Mouse (Mus musculus): ENCODE measurements around the gene Nxpe4. TPM values are rescaled to one million over a fixed set of nuclear protein-coding genes. Genes with fewer than 3 reads are reported as not detected.
"Not testable (repeated sequence)": the region's sequence is repeated elsewhere in the genome, so short reads cannot be mapped to it uniquely, and the experiment has no call there.

Nxpe4 gene
- polyA plus RNA-seq (2014; fragmentation: Nextera tagmentation; extraction: Ambion mirVana) = 7.8 and 7.9 TPM in 2 replicates

- Histone ChIP-seq H3K36me3 (ENCODE audit: control insufficient read depth, insufficient read depth, low read length) (no peaks in the 10 kb centered on the region), H3K9me3 (ENCODE audit: control insufficient read depth, low read length) (no peaks in the 10 kb centered on the region), H3K27me3 (ENCODE audit: control insufficient read depth, insufficient read depth, low read length) (no peaks in the 10 kb centered on the region), H3K4me2 (ENCODE audit: low read depth, low read length, severe bottlenecking) (peak within 1 kb of the TSS; percentile 58), H3K9ac (ENCODE audit: low read length) (peak within 1 kb of the TSS; percentile 55), H3K4me1 (replicated peaks; ENCODE audit: control insufficient read depth, insufficient read depth, low read length) (no peaks in the 10 kb centered on the region; the same call in 1 of the 2 replicates), H3K27ac (ENCODE audit: low read depth, low read length) (no peak within 1 kb of the TSS), H3K4me3 (ENCODE audit: low read depth, low read length) (peak within 1 kb of the TSS; percentile 42)
- ATAC-seq (replicated peaks; ENCODE audit: low FRiP score) = peak; percentile 60; the same call in 1 of the 2 replicates
- peak; percentile 83 for DNase-seq (ENCODE audit: low spot score)
- 32% methylated on average over 12 of the region's 12 CpGs for WGBS
Observed at GRCm38 (mm10) chr9:48161505-48162192, at the start of gene Nxpe4. Nxpe4 (plus strand) TSS chr9:48162023.

- H3K4me3 ChIP-seq (ENCODE audit: low read depth, low read length) = no peak overlapping the region
- no peaks in the 10 kb centered on the region for H3K4me1 ChIP-seq (replicated peaks; ENCODE audit: control insufficient read depth, insufficient read depth, low read length)
- WGBS = 29% methylated on average over 3 of the region's 3 CpGs
- no peaks in the 10 kb centered on the region for H3K36me3 ChIP-seq (ENCODE audit: control insufficient read depth, insufficient read depth, low read length)
- DNase-seq (ENCODE audit: low spot score) (no peak), ATAC-seq (replicated peaks; ENCODE audit: low FRiP score) (no peak)
- no peak overlapping the region for H3K27ac ChIP-seq (ENCODE audit: low read depth, low read length)
- no peak overlapping the region for H3K4me2 ChIP-seq (ENCODE audit: low read depth, low read length, severe bottlenecking)
- no peaks in the 10 kb centered on the region for H3K9me3 ChIP-seq (ENCODE audit: control insufficient read depth, low read length)
- H3K27me3 ChIP-seq (ENCODE audit: control insufficient read depth, insufficient read depth, low read length) = peaks cover 3% of the 10 kb centered on the region
- H3K9ac ChIP-seq (ENCODE audit: low read length) = no peak overlapping the region
Observed at GRCm38 (mm10) chr9:48126815-48127214, 35.0 kb upstream of the Nxpe4 start.

- Histone ChIP-seq H3K4me2 (ENCODE audit: low read depth, low read length, severe bottlenecking) (no peak overlapping the region), H3K4me3 (ENCODE audit: low read depth, low read length) (no peak overlapping the region), H3K27me3 (ENCODE audit: control insufficient read depth, insufficient read depth, low read length) (peaks cover 72% of the 10 kb centered on the region), H3K36me3 (ENCODE audit: control insufficient read depth, insufficient read depth, low read length) (no peaks in the 10 kb centered on the region), H3K9me3 (ENCODE audit: control insufficient read depth, low read length) (no peaks in the 10 kb centered on the region), H3K4me1 (replicated peaks; ENCODE audit: control insufficient read depth, insufficient read depth, low read length) (peaks cover 3% of the 10 kb centered on the region; the same call in 1 of the 2 replicates), H3K27ac (ENCODE audit: low read depth, low read length) (no peak overlapping the region), H3K9ac (ENCODE audit: low read length) (no peak overlapping the region)
- no peak for ATAC-seq (replicated peaks; ENCODE audit: low FRiP score)
- 45% methylated on average over 3 of the region's 3 CpGs for WGBS
- DNase-seq (ENCODE audit: low spot score) = no peak
Observed at GRCm38 (mm10) chr9:48137507-48137906, 24.3 kb upstream of the Nxpe4 start.

GRCm38 (mm10) chr9:48140485-48141411 lies 21.1 kb upstream of the Nxpe4 start:
- Histone ChIP-seq H3K9ac (ENCODE audit: low read length) (no peak overlapping the region), H3K4me3 (ENCODE audit: low read depth, low read length) (no peak overlapping the region), H3K36me3 (ENCODE audit: control insufficient read depth, insufficient read depth, low read length) (no peaks in the 10 kb centered on the region), H3K27ac (ENCODE audit: low read depth, low read length) (no peak overlapping the region), H3K27me3 (ENCODE audit: control insufficient read depth, insufficient read depth, low read length) (peaks cover 78% of the 10 kb centered on the region), H3K4me1 (replicated peaks; ENCODE audit: control insufficient read depth, insufficient read depth, low read length) (peaks cover 3% of the 10 kb centered on the region; the same call in 1 of the 2 replicates), H3K9me3 (ENCODE audit: control insufficient read depth, low read length) (no peaks in the 10 kb centered on the region), H3K4me2 (ENCODE audit: low read depth, low read length, severe bottlenecking) (no peak overlapping the region)
- DNase-seq (ENCODE audit: low spot score) (peak; percentile 74), ATAC-seq (replicated peaks; ENCODE audit: low FRiP score) (peak; percentile 80)
- WGBS = 8% methylated on average over 8 of the region's 8 CpGs

- Histone ChIP-seq H3K27me3 (ENCODE audit: control insufficient read depth, insufficient read depth, low read length) (peaks cover 73% of the 10 kb centered on the region), H3K4me3 (ENCODE audit: low read depth, low read length) (no peak overlapping the region), H3K9me3 (ENCODE audit: control insufficient read depth, low read length) (no peaks in the 10 kb centered on the region), H3K36me3 (ENCODE audit: control insufficient read depth, insufficient read depth, low read length) (no peaks in the 10 kb centered on the region), H3K27ac (ENCODE audit: low read depth, low read length) (no peak overlapping the region), H3K4me2 (ENCODE audit: low read depth, low read length, severe bottlenecking) (no peak overlapping the region), H3K9ac (ENCODE audit: low read length) (no peak overlapping the region), H3K4me1 (replicated peaks; ENCODE audit: control insufficient read depth, insufficient read depth, low read length) (peaks cover 3% of the 10 kb centered on the region; the same call in 1 of the 2 replicates)
- ATAC-seq (replicated peaks; ENCODE audit: low FRiP score) (no peak), DNase-seq (ENCODE audit: low spot score) (no peak)
- WGBS = 86% methylated on average over 6 of the region's 6 CpGs
Observed at GRCm38 (mm10) chr9:48142646-48143045, 19.2 kb upstream of the Nxpe4 start.

GRCm38 (mm10) chr9:48146761-48147160 lies 15.1 kb upstream of the Nxpe4 start:
- no peak for ATAC-seq (replicated peaks; ENCODE audit: low FRiP score)
- H3K27ac ChIP-seq (ENCODE audit: low read depth, low read length) = no peak overlapping the region
- no peaks in the 10 kb centered on the region for H3K36me3 ChIP-seq (ENCODE audit: control insufficient read depth, insufficient read depth, low read length)
- 89% methylated on average over 3 of the region's 3 CpGs for WGBS
- H3K4me3 ChIP-seq (ENCODE audit: low read depth, low read length) = no peak overlapping the region
- no peak overlapping the region for H3K9ac ChIP-seq (ENCODE audit: low read length)
- H3K4me1 ChIP-seq (replicated peaks; ENCODE audit: control insufficient read depth, insufficient read depth, low read length) = no peaks in the 10 kb centered on the region
- peaks cover 66% of the 10 kb centered on the region for H3K27me3 ChIP-seq (ENCODE audit: control insufficient read depth, insufficient read depth, low read length)
- no peaks in the 10 kb centered on the region for H3K9me3 ChIP-seq (ENCODE audit: control insufficient read depth, low read length)
- no peak overlapping the region for H3K4me2 ChIP-seq (ENCODE audit: low read depth, low read length, severe bottlenecking)
- no peak for DNase-seq (ENCODE audit: low spot score)

GRCm38 (mm10) chr9:48166531-48166930 lies 4.7 kb downstream of the Nxpe4 start:
- not testable (repeated sequence) for H3K27ac ChIP-seq (ENCODE audit: low read depth, low read length); ATAC-seq (replicated peaks; ENCODE audit: low FRiP score)
- 72% methylated on average over 6 of the region's 6 CpGs for WGBS

GRCm38 (mm10) chr9:48176764-48177163 lies 14.9 kb downstream of the Nxpe4 start:
- no peaks in the 10 kb centered on the region for H3K27me3 ChIP-seq (ENCODE audit: control insufficient read depth, insufficient read depth, low read length)
- H3K9me3 ChIP-seq (ENCODE audit: control insufficient read depth, low read length) = no peaks in the 10 kb centered on the region
- DNase-seq (ENCODE audit: low spot score) (no peak), ATAC-seq (replicated peaks; ENCODE audit: low FRiP score) (no peak)
- H3K9ac ChIP-seq (ENCODE audit: low read length) = no peak overlapping the region
- no peak overlapping the region for H3K4me3 ChIP-seq (ENCODE audit: low read depth, low read length)
- no peak overlapping the region for H3K4me2 ChIP-seq (ENCODE audit: low read depth, low read length, severe bottlenecking)
- no peak overlapping the region for H3K27ac ChIP-seq (ENCODE audit: low read depth, low read length)
- H3K4me1 ChIP-seq (replicated peaks; ENCODE audit: control insufficient read depth, insufficient read depth, low read length) = no peaks in the 10 kb centered on the region
- WGBS = 45% methylated on average over 1 of the region's 1 CpGs
- no peaks in the 10 kb centered on the region for H3K36me3 ChIP-seq (ENCODE audit: control insufficient read depth, insufficient read depth, low read length)

More at GRCm38 (mm10) chr9:48166531-48166930, 4.7 kb downstream of the Nxpe4 start:
- not testable (repeated sequence) for H3K36me3 ChIP-seq (ENCODE audit: control insufficient read depth, insufficient read depth, low read length); H3K4me1 ChIP-seq (replicated peaks; ENCODE audit: control insufficient read depth, insufficient read depth, low read length); DNase-seq (ENCODE audit: low spot score); H3K4me2 ChIP-seq (ENCODE audit: low read depth, low read length, severe bottlenecking); H3K9ac ChIP-seq (ENCODE audit: low read length); H3K4me3 ChIP-seq (ENCODE audit: low read depth, low read length); H3K27me3 ChIP-seq (ENCODE audit: control insufficient read depth, insufficient read depth, low read length); H3K9me3 ChIP-seq (ENCODE audit: control insufficient read depth, low read length)

All from forebrain, embryonic 11.5 days (tissue).